Mouse (Mus musculus): Measurements from ENCODE around the gene Mxd4. TPM values are rescaled to one million over a fixed set of nuclear protein-coding genes. Genes with fewer than 3 reads are reported as not detected.

Gene Mxd4
- polyA plus RNA-seq, 1 experiment from 2014 or later, result 14.7 TPM

GRCm38 (mm10) chr5:34194426-34194825 is 6.9 kb upstream of the Mxd4 start:
- H3K4me1 ChIP-seq, result no peaks in the 10 kb centered on the region
- WGBS, result 47% methylated on average over 1 of the region's 1 CpGs
- peaks cover 5% of the 10 kb centered on the region for H3K27me3 ChIP-seq (ENCODE audit: low read depth, poor library complexity, severe bottlenecking)
- DNase-seq (ENCODE audit: low spot score), result no peak
- no peak overlapping the region for H3K4me3 ChIP-seq
- H3K36me3 ChIP-seq, result no peaks in the 10 kb centered on the region
- H3K9me3 ChIP-seq (replicated peaks), result no peaks in the 10 kb centered on the region
- no peak overlapping the region for H3K27ac ChIP-seq (replicated peaks)

GRCm38 (mm10) chr5:34191843-34192242 is 4.3 kb upstream of the Mxd4 start:
- Histone ChIP-seq H3K27ac (replicated peaks) (no peak overlapping the region), H3K36me3 (no peaks in the 10 kb centered on the region), H3K9me3 (replicated peaks) (no peaks in the 10 kb centered on the region), H3K4me3 (no peak overlapping the region), H3K27me3 (ENCODE audit: low read depth, poor library complexity, severe bottlenecking) (peaks cover 15% of the 10 kb centered on the region), H3K4me1 (peaks cover 17% of the 10 kb centered on the region)
- 74% methylated on average over 4 of the region's 4 CpGs for WGBS
- no peak for DNase-seq (ENCODE audit: low spot score)

GRCm38 (mm10) chr5:34191021-34191420 is 3.5 kb upstream of the Mxd4 start:
- Histone ChIP-seq H3K36me3 (no peaks in the 10 kb centered on the region), H3K27ac (replicated peaks) (no peak overlapping the region), H3K9me3 (replicated peaks) (no peaks in the 10 kb centered on the region), H3K4me1 (peaks cover 25% of the 10 kb centered on the region), H3K27me3 (ENCODE audit: low read depth, poor library complexity, severe bottlenecking) (peaks cover 21% of the 10 kb centered on the region), H3K4me3 (no peak overlapping the region)
- 52% methylated on average over 4 of the region's 4 CpGs for WGBS
- DNase-seq (ENCODE audit: low spot score), result no peak

- no peaks in the 10 kb centered on the region for H3K9me3 ChIP-seq (replicated peaks)
- DNase-seq (ENCODE audit: low spot score), result no peak
- WGBS, result 69% methylated on average over 1 of the region's 1 CpGs
Observed at GRCm38 (mm10) chr5:34189521-34189920, 2.0 kb upstream of the Mxd4 start.

GRCm38 (mm10) chr5:34188856-34189255 is 1.3 kb upstream of the Mxd4 start:
- Histone ChIP-seq H3K4me3 (peak overlapping the region; percentile 76; the same call in 1 of the 2 replicates), H3K9me3 (replicated peaks) (no peaks in the 10 kb centered on the region), H3K4me1 (peaks cover 34% of the 10 kb centered on the region), H3K27me3 (ENCODE audit: low read depth, poor library complexity, severe bottlenecking) (peaks cover 24% of the 10 kb centered on the region), H3K27ac (replicated peaks) (no peak overlapping the region), H3K36me3 (no peaks in the 10 kb centered on the region)
- no peak for DNase-seq (ENCODE audit: low spot score)
- 78% methylated on average over 2 of the region's 2 CpGs for whole genome bisulfite sequencing

More at GRCm38 (mm10) chr5:34189521-34189920, 2.0 kb upstream of the Mxd4 start:
- Histone ChIP-seq H3K27me3 (ENCODE audit: low read depth, poor library complexity, severe bottlenecking) (peaks cover 24% of the 10 kb centered on the region), H3K36me3 (no peaks in the 10 kb centered on the region), H3K4me1 (peaks cover 34% of the 10 kb centered on the region), H3K4me3 (no peak overlapping the region), H3K27ac (replicated peaks) (no peak overlapping the region)

- peaks cover 24% of the 10 kb centered on the region for H3K27me3 ChIP-seq (ENCODE audit: low read depth, poor library complexity, severe bottlenecking)
- WGBS, result under 1% methylated on average over 42 of the region's 46 CpGs
- 0 out of 2 replicates have a peak, but pooled peaks cover 9% of the 10 kb centered on the region for H3K36me3 ChIP-seq
- peak overlapping the region; percentile 83 for H3K27ac ChIP-seq (replicated peaks)
- peaks cover 43% of the 10 kb centered on the region for H3K4me1 ChIP-seq
- peak; percentile 43 for DNase-seq (ENCODE audit: low spot score)
- peak overlapping the region; percentile 76 for H3K4me3 ChIP-seq
- no peaks in the 10 kb centered on the region for H3K9me3 ChIP-seq (replicated peaks)
Observed at GRCm38 (mm10) chr5:34186961-34187391, 544 bp downstream of the Mxd4 start.

GRCm38 (mm10) chr5:34186391-34186790 is 1.1 kb downstream of the Mxd4 start:
- Histone ChIP-seq H3K36me3 (peaks cover 10% of the 10 kb centered on the region; the same call in 1 of the 2 replicates), H3K27ac (replicated peaks) (peak overlapping the region; percentile 83), H3K4me3 (peak overlapping the region; percentile 76), H3K4me1 (peaks cover 43% of the 10 kb centered on the region), H3K27me3 (ENCODE audit: low read depth, poor library complexity, severe bottlenecking) (peaks cover 24% of the 10 kb centered on the region), H3K9me3 (replicated peaks) (no peaks in the 10 kb centered on the region)
- no peak for DNase-seq (ENCODE audit: low spot score)
- 78% methylated on average over 2 of the region's 2 CpGs for WGBS

- H3K9me3 ChIP-seq (replicated peaks), result no peaks in the 10 kb centered on the region
- DNase-seq (ENCODE audit: low spot score), result no peak
- peaks cover 13% of the 10 kb centered on the region; the same call in 1 of the 2 replicates for H3K36me3 ChIP-seq
- peaks cover 24% of the 10 kb centered on the region for H3K27me3 ChIP-seq (ENCODE audit: low read depth, poor library complexity, severe bottlenecking)
- H3K4me3 ChIP-seq, result peak overlapping the region; percentile 76
- H3K27ac ChIP-seq (replicated peaks), result no peak overlapping the region
- H3K4me1 ChIP-seq, result peaks cover 43% of the 10 kb centered on the region
Observed at GRCm38 (mm10) chr5:34185791-34186190, 1.7 kb downstream of the Mxd4 start.

- H3K36me3 ChIP-seq, result peaks cover 17% of the 10 kb centered on the region; the same call in 1 of the 2 replicates
- WGBS, result 93% methylated on average over 1 of the region's 1 CpGs
Observed at GRCm38 (mm10) chr5:34185051-34185580, 2.4 kb downstream of the Mxd4 start.

GRCm38 (mm10) chr5:34183976-34184375 is 3.5 kb downstream of the Mxd4 start:
- peaks cover 14% of the 10 kb centered on the region for H3K27me3 ChIP-seq (ENCODE audit: low read depth, poor library complexity, severe bottlenecking)
- DNase-seq (ENCODE audit: low spot score), result no peak
- H3K27ac ChIP-seq (replicated peaks), result no peak overlapping the region
- peaks cover 43% of the 10 kb centered on the region for H3K4me1 ChIP-seq
- H3K36me3 ChIP-seq, result peaks cover 18% of the 10 kb centered on the region; the same call in 1 of the 2 replicates
- no peak overlapping the region for H3K4me3 ChIP-seq
- WGBS, result 86% methylated on average over 3 of the region's 3 CpGs
- no peaks in the 10 kb centered on the region for H3K9me3 ChIP-seq (replicated peaks)

More at GRCm38 (mm10) chr5:34185051-34185580, 2.4 kb downstream of the Mxd4 start:
- Histone ChIP-seq H3K4me1 (peaks cover 43% of the 10 kb centered on the region), H3K27me3 (ENCODE audit: low read depth, poor library complexity, severe bottlenecking) (peaks cover 24% of the 10 kb centered on the region), H3K4me3 (no peak overlapping the region), H3K9me3 (replicated peaks) (no peaks in the 10 kb centered on the region), H3K27ac (replicated peaks) (no peak overlapping the region)
- no peak for DNase-seq (ENCODE audit: low spot score)

- Histone ChIP-seq H3K36me3 (peaks cover 21% of the 10 kb centered on the region; the same call in 1 of the 2 replicates), H3K4me3 (no peak overlapping the region), H3K9me3 (replicated peaks) (no peaks in the 10 kb centered on the region), H3K4me1 (peaks cover 38% of the 10 kb centered on the region), H3K27me3 (ENCODE audit: low read depth, poor library complexity, severe bottlenecking) (peaks cover 8% of the 10 kb centered on the region; the same call in 1 of the 2 replicates), H3K27ac (replicated peaks) (no peak overlapping the region)
- 62% methylated on average over 5 of the region's 5 CpGs for WGBS
- DNase-seq (ENCODE audit: low spot score), result no peak
Observed at GRCm38 (mm10) chr5:34183156-34183880, 4.2 kb downstream of the Mxd4 start.

GRCm38 (mm10) chr5:34182486-34182885 is 5.0 kb downstream of the Mxd4 start:
- peaks cover 8% of the 10 kb centered on the region; the same call in 1 of the 2 replicates for H3K27me3 ChIP-seq (ENCODE audit: low read depth, poor library complexity, severe bottlenecking)
- H3K36me3 ChIP-seq, result peaks cover 28% of the 10 kb centered on the region
- peaks cover 33% of the 10 kb centered on the region for H3K4me1 ChIP-seq
- H3K9me3 ChIP-seq (replicated peaks), result no peaks in the 10 kb centered on the region
- WGBS, result 88% methylated on average over 3 of the region's 3 CpGs
- H3K27ac ChIP-seq (replicated peaks), result no peak overlapping the region
- no peak overlapping the region for H3K4me3 ChIP-seq
- no peak for DNase-seq (ENCODE audit: low spot score)

GRCm38 (mm10) chr5:34177821-34178220 is 9.7 kb downstream of the Mxd4 start:
- Histone ChIP-seq H3K9me3 (replicated peaks) (no peaks in the 10 kb centered on the region), H3K27ac (replicated peaks) (no peak overlapping the region), H3K36me3 (peaks cover 50% of the 10 kb centered on the region), H3K27me3 (ENCODE audit: low read depth, poor library complexity, severe bottlenecking) (no peaks in the 10 kb centered on the region; the same call in 1 of the 2 replicates), H3K4me1 (peaks cover under 1% of the 10 kb centered on the region), H3K4me3 (no peak overlapping the region)
- DNase-seq (ENCODE audit: low spot score), result no peak
- WGBS, result 95% methylated on average over 4 of the region's 4 CpGs
